Mouse (Mus musculus) left cerebral cortex, adult 2 months (tissue): ENCODE results near the gene Tln1. TPM values are rescaled to one million over a fixed set of nuclear protein-coding genes. Genes with fewer than 3 reads are reported as not detected.
A peak's percentile ranks its signal among the peaks of the same experiment; 100 is the strongest.
"Not testable (repeated sequence)": the region's sequence is repeated elsewhere in the genome, so short reads cannot be mapped to it uniquely, and the experiment has no call there.

Source experiments
- DNase-seq, 2 experiments: peaks; one replicate each; pipeline ENCODE4 v3.0.0; 2021 to 2022; ENCODE audit warnings: low spot score in 2 of 2, mixed read lengths in 1 of 2; ENCODE audit errors: extremely low spot score in 1 of 2
- H3K27ac ChIP-seq: fragments of 200-600 bp; 2 replicates; pipeline ENCODE4 v1.8.1; 2022
- H3K4me3 ChIP-seq: fragments of 200-600 bp; 2 replicates; pipeline ENCODE4 v1.8.1; 2022
- CTCF ChIP-seq: fragments of 200-600 bp; IDR thresholded peaks from 2 replicates; pipeline ENCODE4 v1.8.1; 2022; ENCODE audit warnings: antibody characterized with exemption, mild to moderate bottlenecking, moderate library complexity
- intact Hi-C: fragments of 180-260 bp; cut with DNase I; formaldehyde crosslinking; loops from one replicate; pipeline ENCODE4 v1.15.1; 2025
- total RNA-seq, 2 experiments: library from RNA; stranded (reverse); gene quantifications; 2 replicates each; pipeline ENCODE4 v1.2.3; 2021

Tln1 gene
- total RNA-seq, 2 experiments from 2014 or later = 50.7 to 52.2 TPM

DNA sequence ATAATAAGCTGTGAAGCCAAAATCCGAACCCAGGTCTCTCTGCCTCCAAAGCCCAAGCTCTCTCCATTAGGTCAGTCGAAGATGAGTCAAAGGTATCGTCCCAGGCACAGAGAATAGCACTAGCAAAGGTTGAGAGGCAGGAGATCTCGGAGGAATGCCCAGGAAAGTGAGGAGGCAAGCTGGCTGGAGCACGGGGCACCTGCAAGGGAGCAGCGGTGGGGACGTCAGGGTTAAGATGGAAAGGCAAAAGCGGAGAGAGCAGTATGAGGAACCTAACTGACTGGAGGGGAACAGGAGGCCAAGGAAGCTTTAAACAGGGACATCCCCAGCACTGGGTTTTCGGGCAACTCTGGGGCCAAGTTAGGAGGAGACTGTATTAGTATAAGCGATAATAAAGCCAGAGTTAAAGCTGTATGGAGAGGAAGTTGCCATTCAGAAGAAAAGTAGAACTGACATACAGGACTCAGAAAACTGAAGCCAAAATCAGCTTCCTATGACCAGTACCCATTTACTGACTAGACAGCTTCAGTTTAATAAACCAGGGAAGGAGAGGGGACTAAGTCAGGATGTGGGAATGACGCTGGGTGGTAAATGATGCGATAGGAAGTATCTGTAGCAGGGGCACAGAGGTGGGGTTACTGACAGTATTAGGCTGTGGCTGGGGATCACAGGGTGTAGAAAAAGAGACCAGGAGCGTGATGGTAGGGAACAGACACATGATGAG is 2.8 kb downstream of the Tln1 start:
- intact Hi-C loops = loop anchor here (10.0 kb wide), 1 partner anchor 515 kb away; the partner anchor contains the start of gene Fam214b
- Histone ChIP-seq H3K4me3 (peak overlapping the region; percentile 13), H3K27ac (peak overlapping the region; percentile 40; the same call in 1 of the 2 replicates)
- TF ChIP-seq CTCF = no peak
- DNase-seq = no peak

DNA sequence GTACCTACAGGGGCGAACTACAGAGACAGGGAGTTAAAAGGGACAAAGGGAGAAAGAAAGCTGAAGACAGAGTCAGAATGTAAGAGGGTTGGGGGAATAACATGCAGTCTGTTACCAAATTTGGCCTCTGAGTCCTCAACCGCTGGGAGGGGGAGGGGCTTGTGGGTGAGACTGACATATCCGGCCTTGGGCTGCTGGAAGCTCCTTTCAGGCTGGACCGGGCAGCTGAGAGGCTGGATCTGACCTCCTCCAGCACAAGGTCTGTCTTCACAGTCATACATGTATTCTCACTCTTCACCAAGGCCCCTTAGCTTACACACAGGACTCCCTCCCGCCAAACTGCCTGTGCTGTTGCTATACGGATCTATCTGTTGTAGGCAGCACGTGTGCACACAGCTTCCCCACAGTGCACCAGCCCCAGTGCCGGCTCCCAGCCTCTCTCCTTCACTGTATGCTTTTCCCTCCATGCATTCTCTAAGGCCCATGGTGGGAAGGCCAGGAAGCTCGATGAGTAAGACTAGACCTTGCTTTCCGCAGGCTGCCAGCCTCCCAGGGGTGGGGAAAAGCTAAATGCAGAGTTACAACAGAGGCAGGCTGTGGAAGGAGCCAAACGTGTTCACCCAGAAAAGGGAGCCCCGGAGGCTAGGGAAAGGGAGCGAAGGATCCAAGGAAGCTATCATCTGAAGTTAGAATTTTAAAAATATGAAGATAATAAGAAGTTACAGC is 3.7 kb downstream of the Tln1 start:
- no peak for TF ChIP-seq CTCF
- 0 out of 2 replicates have a peak overlapping the region, but pooled peaks have one; percentile 1 for H3K4me3 ChIP-seq
- peak overlapping the region; percentile 40 for H3K27ac ChIP-seq
- intact Hi-C loops = no loop called here
- no peak for DNase-seq

DNA sequence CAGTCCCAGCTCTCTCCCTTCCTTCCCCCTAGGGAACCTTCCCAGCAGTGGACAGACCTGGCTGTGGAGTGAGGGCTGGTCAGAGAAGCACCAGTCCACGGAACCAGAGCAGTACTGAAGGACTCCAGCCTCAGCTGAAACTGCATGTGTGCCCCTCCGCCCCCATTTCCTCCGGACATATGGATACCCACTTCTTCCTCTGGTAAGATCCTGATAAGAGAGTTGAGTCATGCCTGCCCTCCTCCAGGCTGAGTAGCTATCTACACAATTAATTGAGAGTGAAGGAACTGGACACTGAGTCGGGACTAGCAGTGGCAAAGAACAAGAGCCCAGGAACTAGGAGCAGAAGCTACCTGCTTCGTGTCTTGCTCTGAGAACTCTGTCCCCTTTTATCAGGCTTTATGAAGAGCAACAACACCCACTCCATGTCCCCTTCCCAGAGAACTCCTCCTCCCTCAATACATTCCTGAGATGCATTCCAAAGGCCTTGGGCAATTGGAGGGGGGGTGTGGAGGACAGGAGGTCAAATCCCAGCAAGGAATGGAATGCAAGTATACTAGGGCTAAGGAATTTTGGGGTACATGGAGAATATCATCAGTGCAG is 4.4 kb downstream of the Tln1 start:
- intact Hi-C loops = no loop called here

DNA sequence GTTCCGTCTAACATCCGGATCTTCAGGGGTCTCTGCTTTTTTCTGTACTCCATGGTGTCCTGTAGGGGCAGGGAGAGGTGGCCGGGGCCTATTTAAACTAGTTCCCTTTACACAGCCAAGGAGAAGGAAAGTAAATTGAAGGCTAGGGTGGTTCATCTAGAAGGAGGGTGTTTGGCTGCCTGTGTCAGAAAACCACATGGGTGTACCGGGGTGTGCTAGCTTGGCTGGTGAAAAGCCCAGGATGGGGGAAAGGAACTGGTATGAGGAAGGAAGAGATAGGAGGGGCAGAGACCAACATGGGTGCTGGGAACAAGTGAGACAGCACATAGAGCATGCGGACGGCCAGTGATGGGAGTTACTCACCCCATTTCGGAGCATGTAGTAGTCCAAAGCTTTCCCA is 6.6 kb downstream of the Tln1 start:
- Histone ChIP-seq H3K27ac (no peak overlapping the region), H3K4me3 (no peak overlapping the region)
- TF ChIP-seq CTCF = no peak
- no peak for DNase-seq
- intact Hi-C loops = no loop called here

More for the DNA sequence above, 4.4 kb downstream of the Tln1 start:
- DNase-seq = no peak
- Histone ChIP-seq H3K27ac (peak overlapping the region; percentile 40), H3K4me3 (no peak overlapping the region)
- no peak for TF ChIP-seq CTCF

DNA sequence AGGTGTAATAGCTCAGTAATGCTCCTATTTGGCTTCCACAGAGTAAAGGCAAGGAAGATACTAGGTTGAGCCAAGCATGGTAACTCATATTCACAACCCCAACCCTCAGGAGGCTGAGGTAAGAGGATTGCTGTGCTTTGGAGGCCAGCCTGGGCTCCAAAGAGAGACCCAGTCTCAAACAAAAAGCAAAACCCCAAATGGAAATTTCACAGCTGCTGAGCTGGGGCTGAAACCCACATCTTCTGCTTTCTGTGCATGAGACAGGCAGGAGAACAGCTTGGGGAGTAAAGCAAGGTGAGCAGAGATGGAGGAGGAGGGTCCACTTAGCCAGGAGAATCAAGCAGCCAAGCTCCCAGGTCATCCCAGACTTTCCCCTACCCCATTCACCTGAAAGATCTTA is 8.6 kb downstream of the Tln1 start:
- DNase-seq = no peak
- Histone ChIP-seq H3K27ac (no peak overlapping the region; the same call in 1 of the 2 replicates), H3K4me3 (no peak overlapping the region)
- intact Hi-C loops = no loop called here
- TF ChIP-seq CTCF = no peak

DNA sequence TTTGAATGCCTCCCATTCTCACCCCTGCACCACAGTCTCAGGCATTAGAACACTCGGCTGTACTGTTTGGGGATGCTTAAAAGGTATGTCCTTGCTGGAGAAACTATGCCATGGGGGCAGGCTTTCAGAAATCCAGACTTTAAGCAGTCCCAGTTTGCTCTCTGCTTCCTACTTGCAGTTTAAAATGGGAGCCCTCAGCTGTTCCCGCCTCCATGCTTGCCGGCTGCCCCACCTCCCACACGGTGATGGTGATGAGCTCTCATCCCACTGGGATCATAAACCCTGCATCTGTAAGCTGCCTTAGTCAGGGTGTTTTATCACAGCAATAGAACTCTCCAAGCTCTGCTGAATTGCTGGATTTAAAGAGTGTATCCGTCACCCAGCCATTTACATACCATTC is 10.1 kb downstream of the Tln1 start:
- intact Hi-C loops = no loop called here
- no peak overlapping the region for H3K4me3 ChIP-seq
- peak; percentile 50 to 51 for DNase-seq
- TF ChIP-seq CTCF = no peak
- peak overlapping the region; percentile 70 for H3K27ac ChIP-seq

DNA sequence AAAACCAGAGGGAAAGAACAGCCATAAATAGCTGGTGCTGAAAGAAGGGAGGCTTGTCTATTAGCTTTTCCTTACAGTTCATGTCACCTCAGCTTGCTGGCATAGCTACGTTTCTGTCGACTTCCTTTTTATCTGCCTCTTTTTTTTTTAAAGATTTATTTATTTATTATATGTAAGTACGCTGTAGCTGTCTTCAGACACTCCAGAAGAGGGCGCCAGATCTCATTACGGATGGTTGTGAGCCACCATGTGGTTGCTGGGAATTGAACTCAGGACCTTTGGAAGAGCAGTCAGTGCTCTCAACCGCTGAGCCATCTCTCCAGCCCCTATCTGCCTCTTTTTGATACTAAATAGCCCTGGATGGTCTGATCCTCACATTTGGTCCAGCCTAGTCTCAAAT is 10.6 kb downstream of the Tln1 start:
- H3K27ac ChIP-seq = peak overlapping the region; percentile 70
- intact Hi-C loops, H3K4me3 ChIP-seq, DNase-seq: not testable (repeated sequence)
- peak; percentile 34 for TF ChIP-seq CTCF

DNA sequence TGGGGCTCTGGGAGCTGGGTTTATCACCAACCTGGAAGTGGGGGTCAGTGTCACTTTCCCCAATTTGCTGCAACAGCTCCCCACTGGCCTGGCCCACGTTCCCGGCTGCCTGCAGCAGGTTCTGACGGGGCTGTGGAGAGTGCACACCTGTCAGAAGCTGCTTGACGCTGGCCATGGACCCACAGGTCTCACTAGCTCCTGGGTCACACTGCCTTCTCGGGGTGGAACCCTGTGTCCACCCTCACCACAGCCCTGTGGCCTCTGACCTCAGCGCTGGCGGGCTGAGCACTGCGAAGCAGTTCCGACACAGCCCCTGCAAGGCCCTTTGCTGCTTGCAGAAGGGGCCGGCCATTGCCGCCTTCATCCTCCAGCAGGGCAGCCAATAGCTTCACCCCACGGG is 13.4 kb downstream of the Tln1 start:
- Histone ChIP-seq H3K27ac (no peak overlapping the region), H3K4me3 (no peak overlapping the region)
- intact Hi-C loops = no loop called here
- no peak for TF ChIP-seq CTCF
- no peak for DNase-seq

DNA sequence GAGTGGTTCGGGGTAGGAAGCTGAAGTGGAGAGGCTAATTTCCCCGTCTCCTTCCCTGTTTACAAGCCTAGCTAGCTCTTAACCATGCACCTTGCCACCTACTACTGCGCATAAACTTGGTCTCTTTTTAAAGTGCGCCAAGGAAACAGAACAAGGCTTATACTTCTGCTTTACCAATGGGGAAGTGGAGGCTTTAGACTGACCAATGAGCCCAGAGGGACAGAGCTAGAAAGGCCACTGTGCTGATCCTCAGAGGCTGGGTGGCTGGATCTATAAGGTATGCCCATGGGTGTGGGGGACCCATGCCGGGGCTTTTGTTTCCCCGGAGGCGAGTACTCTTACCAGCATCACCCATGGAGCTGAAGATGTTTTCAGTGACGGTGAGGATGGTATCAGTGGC is 15.3 kb downstream of the Tln1 start:
- DNase-seq = no peak
- no peak overlapping the region for H3K4me3 ChIP-seq
- TF ChIP-seq CTCF = no peak
- intact Hi-C loops = no loop called here
- H3K27ac ChIP-seq = no peak overlapping the region

DNA sequence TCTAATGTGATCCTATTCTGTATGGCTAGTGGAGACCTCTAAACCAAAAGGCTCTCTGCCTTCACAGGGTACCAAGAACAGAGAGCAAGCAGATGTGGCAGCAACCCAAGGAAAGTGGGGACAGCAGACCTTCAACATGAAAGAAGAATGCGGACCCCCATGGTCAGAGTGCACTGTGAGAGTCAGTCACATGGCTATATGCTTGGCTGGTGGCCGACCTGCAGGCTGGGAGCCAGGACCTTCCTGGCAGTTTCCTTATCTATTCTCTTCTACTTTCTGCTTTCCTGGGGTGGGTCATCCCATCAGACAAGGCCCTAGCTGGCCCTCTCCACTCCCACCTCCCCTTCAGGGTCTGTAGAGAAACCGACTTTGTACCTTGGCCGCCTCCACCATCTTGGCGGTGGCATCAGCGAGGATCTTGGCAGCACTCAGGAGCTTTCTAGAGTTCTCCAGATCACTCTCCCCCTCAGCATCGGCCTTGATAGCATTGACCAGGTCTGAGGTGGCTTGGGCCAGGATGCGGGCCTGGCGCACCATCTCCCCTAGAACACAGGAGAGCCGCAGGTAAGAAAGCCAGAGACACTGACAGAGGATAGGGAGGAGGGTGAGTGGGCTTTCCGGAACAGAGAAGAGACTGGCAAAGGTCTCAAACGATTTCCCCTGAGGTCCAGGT is 16.0 kb downstream of the Tln1 start:
- TF ChIP-seq CTCF = no peak
- Histone ChIP-seq H3K4me3 (no peak overlapping the region), H3K27ac (no peak overlapping the region)
- intact Hi-C loops = no loop called here
- no peak for DNase-seq

DNA sequence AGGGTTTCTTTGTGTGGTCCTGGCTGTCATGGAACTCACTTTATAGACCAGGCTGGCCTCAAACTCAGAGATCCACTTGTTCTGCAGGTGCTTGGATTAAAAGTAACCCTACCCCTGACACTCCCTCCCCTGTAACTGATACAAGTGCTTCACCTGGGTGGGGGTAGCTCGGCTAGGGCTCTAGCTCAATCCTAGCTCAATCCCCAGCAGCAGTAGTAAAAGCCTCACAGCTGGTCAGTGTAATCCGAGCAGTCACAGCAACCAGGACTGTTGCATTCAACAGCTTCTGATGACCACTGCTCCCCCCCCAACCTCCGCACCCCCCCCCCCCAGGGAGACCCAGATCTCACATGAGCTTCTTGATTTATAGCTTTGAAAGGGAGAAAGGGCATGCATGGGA is 20.4 kb downstream of the Tln1 start:
- intact Hi-C loops = no loop called here
- no peak for DNase-seq
- TF ChIP-seq CTCF = no peak
- Histone ChIP-seq H3K4me3 (no peak overlapping the region), H3K27ac (no peak overlapping the region)

DNA sequence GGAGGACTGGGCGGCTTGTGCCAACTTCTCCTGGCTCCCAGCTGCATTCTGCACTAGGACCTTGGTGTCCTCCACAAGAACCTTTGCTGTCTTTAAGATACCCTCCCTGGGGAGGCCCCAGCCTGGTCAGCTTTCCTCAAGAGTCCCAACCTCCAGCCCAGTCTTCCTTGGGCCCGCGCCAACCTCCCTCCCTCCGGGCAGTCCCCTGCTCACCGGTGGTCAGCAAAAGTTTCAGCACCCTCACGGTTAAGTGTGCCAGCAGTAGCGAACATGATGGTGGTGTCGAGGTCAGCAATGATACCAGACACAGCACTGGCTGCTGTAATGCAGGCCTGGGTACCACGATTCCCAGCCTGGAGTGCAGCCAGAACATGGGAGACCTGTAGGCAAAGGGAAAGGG is 26.5 kb downstream of the Tln1 start:
- intact Hi-C loops = no loop called here
- no peak for TF ChIP-seq CTCF
- no peak for DNase-seq

More for the DNA sequence above, 26.5 kb downstream of the Tln1 start:
- Histone ChIP-seq H3K27ac (no peak overlapping the region), H3K4me3 (no peak overlapping the region)
